Mouse (Mus musculus) heart, embryonic 14.5 days (tissue): ENCODE data around the gene Stim2. TPM values are rescaled to one million over a fixed set of nuclear protein-coding genes. Genes with fewer than 3 reads are reported as not detected.

Source experiments
- ATAC-seq: fragments of 200-750 bp; cut with Nextera tagmentation; 2 replicates; pipeline ENCODE4 v1.8.0; 2017; ENCODE audit warnings: low read depth, moderate TSS enrichment; ENCODE audit not compliant: insufficient number of reproducible peaks, insufficient read depth, low FRiP score
- H3K27ac ChIP-seq, 2 experiments: fragments of 200-500 bp in 1 of 2; fragments of 300-500 bp in 1 of 2; sonication (generic) in 1 of 2; replicated peaks in 1 of 2; 2 replicates each; pipeline ENCODE4 v1.5.1; 2012 to 2014; ENCODE audit warnings: low read depth in 2 of 2, low read length in 2 of 2, control low read depth in 1 of 2, mild to moderate bottlenecking in 1 of 2, mixed read lengths in 1 of 2; ENCODE audit not compliant: control insufficient read depth in 1 of 2, insufficient read depth in 1 of 2
- H3K27me3 ChIP-seq: fragments of 300-500 bp; sonication (generic); 2 replicates; pipeline ENCODE4 v1.6.1; 2014; ENCODE audit warnings: mild to moderate bottlenecking, low read length, control low read depth; ENCODE audit not compliant: control insufficient read depth, insufficient read depth
- H3K36me3 ChIP-seq: fragments of 300-500 bp; sonication (generic); 2 replicates; pipeline ENCODE4 v1.6.1; 2014; ENCODE audit warnings: mild to moderate bottlenecking, control low read depth, low read length, mixed read lengths; ENCODE audit not compliant: control insufficient read depth, insufficient read depth
- H3K4me1 ChIP-seq, 2 experiments: fragments of 200-500 bp in 1 of 2; fragments of 300-500 bp in 1 of 2; sonication (generic) in 1 of 2; 2 replicates each; pipeline ENCODE4 v1.6.1; 2012 to 2014; ENCODE audit warnings: low read length in 2 of 2, control low read depth in 1 of 2, mixed read lengths in 1 of 2; ENCODE audit not compliant: control insufficient read depth in 2 of 2, insufficient read depth in 2 of 2
- H3K4me2 ChIP-seq: fragments of 300-500 bp; sonication (generic); 2 replicates; pipeline ENCODE4 v1.6.1; 2014; ENCODE audit warnings: mild to moderate bottlenecking, low read length
- H3K4me3 ChIP-seq, 2 experiments: fragments of 200-500 bp in 1 of 2; fragments of 300-500 bp in 1 of 2; sonication (generic) in 1 of 2; 2 replicates each; pipeline ENCODE4 v1.5.1; 2012 to 2014; ENCODE audit warnings: low read length in 2 of 2, mild to moderate bottlenecking in 2 of 2, control low read depth in 1 of 2, low read depth in 1 of 2, moderate library complexity in 1 of 2; ENCODE audit not compliant: control insufficient read depth in 1 of 2, insufficient read depth in 1 of 2
- H3K9ac ChIP-seq: fragments of 300-500 bp; sonication (generic); 2 replicates; pipeline ENCODE4 v1.6.1; 2014; ENCODE audit warnings: mild to moderate bottlenecking, low read length
- H3K9me3 ChIP-seq: fragments of 300-500 bp; sonication (generic); 2 replicates; pipeline ENCODE4 v1.6.1; 2016; ENCODE audit warnings: low read length, control low read depth; ENCODE audit not compliant: control insufficient read depth
- WGBS: fragments of 180-500 bp; shearing (Covaris S2); extraction: QIAGEN DNeasy Blood & Tissue Kit; methylation state at CpG from one replicate; pipeline ENCODE4 v1.1.7; 2014; 5-methylcytosine and 5-hydroxymethylcytosine counted together
- polyA plus RNA-seq: library from polyadenylated mRNA; unstranded; fragments of >200 nt; fragmentation: Nextera tagmentation; extraction: Ambion mirVana; gene quantifications from 2 replicates; pipeline ENCODE4 v1.2.1, GENCODE M21; 2014

Stim2 gene
- polyA plus RNA-seq, 1 experiment from 2014 or later: 18.1 TPM

GRCm38 (mm10) chr5:54019546-54019945 is 21.2 kb downstream of the Stim2 start:
- Histone ChIP-seq H3K4me3 (no peak overlapping the region), H3K4me2 (no peak overlapping the region), H3K9ac (no peak overlapping the region), H3K27me3 (no peaks in the 10 kb centered on the region), H3K27ac (0 out of 4 replicates have a peak overlapping the region, but pooled peaks of 1 of the 2 experiments have one; percentile 20), H3K4me1 (peaks cover 0 to 6% of the 10 kb centered on the region in 2 experiments; a peak in 1 of 4 replicates), H3K9me3 (no peaks in the 10 kb centered on the region), H3K36me3 (no peaks in the 10 kb centered on the region)
- no peak for ATAC-seq
- WGBS: 57% methylated on average over 4 of the region's 4 CpGs

GRCm38 (mm10) chr5:54024610-54025009 is 26.3 kb downstream of the Stim2 start:
- ATAC-seq: no peak

GRCm38 (mm10) chr5:54025630-54026029 is 27.3 kb downstream of the Stim2 start:
- Histone ChIP-seq H3K9ac (no peak overlapping the region), H3K9me3 (no peaks in the 10 kb centered on the region), H3K4me3 (no peak overlapping the region), H3K36me3 (no peaks in the 10 kb centered on the region), H3K4me1 (no peaks in the 10 kb centered on the region), H3K4me2 (no peak overlapping the region), H3K27ac (no peak overlapping the region), H3K27me3 (no peaks in the 10 kb centered on the region)
- no peak for ATAC-seq
- 94% methylated on average over 2 of the region's 2 CpGs for WGBS

More at GRCm38 (mm10) chr5:54024610-54025009, 26.3 kb downstream of the Stim2 start:
- Histone ChIP-seq H3K27ac (no peak overlapping the region), H3K27me3 (no peaks in the 10 kb centered on the region), H3K9ac (no peak overlapping the region), H3K9me3 (no peaks in the 10 kb centered on the region), H3K4me2 (no peak overlapping the region), H3K4me1 (peaks cover 0 to 1% of the 10 kb centered on the region in 2 experiments; a peak in 1 of 4 replicates), H3K36me3 (no peaks in the 10 kb centered on the region), H3K4me3 (no peak overlapping the region)
- 64% methylated on average over 3 of the region's 3 CpGs for WGBS

GRCm38 (mm10) chr5:54033217-54033616 is 34.9 kb downstream of the Stim2 start:
- Histone ChIP-seq H3K9me3 (no peaks in the 10 kb centered on the region), H3K4me3 (no peak overlapping the region), H3K27ac (no peak overlapping the region), H3K4me2 (no peak overlapping the region), H3K4me1 (peaks cover 0 to 8% of the 10 kb centered on the region in 2 experiments; a peak in 2 of 4 replicates), H3K36me3 (no peaks in the 10 kb centered on the region), H3K9ac (no peak overlapping the region), H3K27me3 (no peaks in the 10 kb centered on the region)
- ATAC-seq: no peak
- WGBS: 87% methylated on average over 5 of the region's 5 CpGs

- Histone ChIP-seq H3K4me1 (peaks cover 2 to 12% of the 10 kb centered on the region in 2 experiments; a peak in 2 of 4 replicates), H3K9me3 (no peaks in the 10 kb centered on the region), H3K4me3 (no peak overlapping the region), H3K27me3 (no peaks in the 10 kb centered on the region), H3K9ac (no peak overlapping the region), H3K4me2 (no peak overlapping the region), H3K27ac (peak overlapping the region in 1 of 2 experiments; percentile 46; a peak in 1 of 4 replicates), H3K36me3 (no peaks in the 10 kb centered on the region)
- no peak for ATAC-seq
- 41% methylated on average over 1 of the region's 1 CpGs for WGBS
Measured at GRCm38 (mm10) chr5:54034680-54035079, 36.4 kb downstream of the Stim2 start.

- no peak for ATAC-seq
- Histone ChIP-seq H3K27me3 (no peaks in the 10 kb centered on the region), H3K36me3 (no peaks in the 10 kb centered on the region), H3K9me3 (no peaks in the 10 kb centered on the region), H3K4me1 (peaks cover 5 to 12% of the 10 kb centered on the region in 2 experiments; a peak in 2 of 4 replicates), H3K27ac (no peak overlapping the region), H3K9ac (no peak overlapping the region), H3K4me3 (no peak overlapping the region), H3K4me2 (no peak overlapping the region)
- 58% methylated on average over 4 of the region's 4 CpGs for WGBS
Measured at GRCm38 (mm10) chr5:54038615-54039014, 40.3 kb downstream of the Stim2 start.

- H3K27me3 ChIP-seq: no peaks in the 10 kb centered on the region
- no peak overlapping the region for H3K9ac ChIP-seq
- no peaks in the 10 kb centered on the region for H3K36me3 ChIP-seq
- no peak overlapping the region for H3K27ac ChIP-seq
- 76% methylated on average over 8 of the region's 8 CpGs for WGBS
- H3K4me2 ChIP-seq: no peak overlapping the region
- H3K4me3 ChIP-seq: no peak overlapping the region
- ATAC-seq: no peak
- H3K9me3 ChIP-seq: no peaks in the 10 kb centered on the region
- peaks cover 5 to 6% of the 10 kb centered on the region in 2 experiments for H3K4me1 ChIP-seq
Measured at GRCm38 (mm10) chr5:54040527-54040926, 42.2 kb downstream of the Stim2 start.

GRCm38 (mm10) chr5:54042013-54042412 is 43.7 kb downstream of the Stim2 start:
- Histone ChIP-seq H3K9me3 (no peaks in the 10 kb centered on the region), H3K27me3 (no peaks in the 10 kb centered on the region), H3K4me1 (peaks cover 7 to 12% of the 10 kb centered on the region in 2 experiments), H3K36me3 (no peaks in the 10 kb centered on the region), H3K9ac (no peak overlapping the region), H3K27ac (no peak overlapping the region), H3K4me3 (no peak overlapping the region), H3K4me2 (no peak overlapping the region)
- WGBS: 88% methylated on average over 7 of the region's 7 CpGs
- ATAC-seq: no peak
